Mouse (Mus musculus) kidney, adult 2 months (tissue): ENCODE measurements around the gene Klre1.

Experiments
- CTCF ChIP-seq: fragments of 200-500 bp; conservative IDR thresholded peaks from 2 replicates; pipeline ENCODE4 v1.5.1; 2011; ENCODE audit warnings: low read depth, mild to moderate bottlenecking, control low read depth, low read length, moderate library complexity, mixed read lengths; ENCODE audit not compliant: insufficient read depth, insufficient read length
- POLR2A ChIP-seq: fragments of 200-500 bp; IDR thresholded peaks from one replicate; pipeline ENCODE4 v1.6.1; 2011; ENCODE audit warnings: low read depth, low read length, control low read depth

- TF ChIP-seq CTCF = no peak
- TF ChIP-seq POLR2A = no peak
Observed at GRCm38 (mm10) chr6:129529605-129530004, 48.1 kb upstream of the Klre1 start.
